Mouse (Mus musculus) hindbrain, embryonic 14.5 days (tissue): ENCODE results near the gene Cd8b1. TPM values are rescaled to one million over a fixed set of nuclear protein-coding genes. Genes with fewer than 3 reads are reported as not detected.

Experiments used
- ATAC-seq: fragments of 200-750 bp; cut with Nextera tagmentation; 2 replicates; pipeline ENCODE4 v1.8.0; 2017; ENCODE audit warnings: moderate number of reproducible peaks, mild to moderate bottlenecking, moderate TSS enrichment, moderate library complexity; ENCODE audit not compliant: low FRiP score
- DNase-seq: peaks from one replicate; pipeline ENCODE4 v3.0.0-alpha.2; 2015; ENCODE audit warnings: low spot score
- H3K27ac ChIP-seq: fragments of 300-500 bp; sonication (generic); 2 replicates; pipeline ENCODE4 v1.5.1; 2014; ENCODE audit warnings: mild to moderate bottlenecking, moderate library complexity
- H3K27me3 ChIP-seq: fragments of 300-500 bp; sonication (generic); 2 replicates; pipeline ENCODE4 v1.6.1; 2014; ENCODE audit warnings: mild to moderate bottlenecking, low read length, mixed read lengths; ENCODE audit not compliant: control insufficient read depth, insufficient read depth
- H3K36me3 ChIP-seq: fragments of 300-500 bp; sonication (generic); replicated peaks from 2 replicates; pipeline ENCODE4 v1.6.1; 2014; ENCODE audit not compliant: control insufficient read depth, insufficient read depth
- H3K4me1 ChIP-seq: fragments of 300-500 bp; sonication (generic); replicated peaks from 2 replicates; pipeline ENCODE4 v1.6.1; 2014; ENCODE audit warnings: antibody characterized with exemption, low read length, mixed read lengths; ENCODE audit not compliant: control insufficient read depth, insufficient read depth
- H3K4me2 ChIP-seq: fragments of 300-500 bp; sonication (generic); replicated peaks from 2 replicates; pipeline ENCODE4 v1.6.1; 2014; ENCODE audit warnings: mild to moderate bottlenecking, moderate library complexity
- H3K4me3 ChIP-seq: fragments of 300-500 bp; sonication (generic); replicated peaks from 2 replicates; pipeline ENCODE4 v1.5.1; 2014; ENCODE audit warnings: mild to moderate bottlenecking, low read length
- H3K9ac ChIP-seq: fragments of 300-500 bp; sonication (generic); 2 replicates; pipeline ENCODE4 v1.6.1; 2014
- H3K9me3 ChIP-seq: fragments of 300-500 bp; sonication (generic); 2 replicates; pipeline ENCODE4 v1.6.1; 2016; ENCODE audit warnings: low read length; ENCODE audit not compliant: control insufficient read depth
- WGBS: fragments of 180-500 bp; shearing (Covaris S2); extraction: QIAGEN DNeasy Blood & Tissue Kit; methylation state at CpG from one replicate; pipeline ENCODE4 v1.1.7; 2014; 5-methylcytosine and 5-hydroxymethylcytosine counted together
- polyA plus RNA-seq: library from polyadenylated mRNA; unstranded; fragments of >200 nt; fragmentation: Nextera tagmentation; extraction: Ambion mirVana; gene quantifications from 2 replicates; pipeline ENCODE4 v1.2.1, GENCODE M21; 2014

The Cd8b1 gene
- polyA plus RNA-seq, 1 experiment from 2014 or later = not detected

- H3K4me2 ChIP-seq = no peak overlapping the region
- no peaks in the 10 kb centered on the region for H3K9me3 ChIP-seq
- ATAC-seq (no peak), DNase-seq (no peak)
- H3K27me3 ChIP-seq = no peaks in the 10 kb centered on the region
- WGBS = 90% methylated on average over 3 of the region's 3 CpGs
- H3K9ac ChIP-seq = no peak overlapping the region
- H3K4me3 ChIP-seq = no peak overlapping the region
- no peaks in the 10 kb centered on the region for H3K36me3 ChIP-seq
- no peak overlapping the region for H3K27ac ChIP-seq
- no peaks in the 10 kb centered on the region for H3K4me1 ChIP-seq
These were observed 16.4 kb downstream of the Cd8b1 start for GRCm38 (mm10) chr6:71338941-71339340.

GRCm38 (mm10) chr6:71339351-71339750, 16.8 kb downstream of the Cd8b1 start:
- H3K27me3 ChIP-seq = no peaks in the 10 kb centered on the region
- WGBS = 87% methylated on average over 4 of the region's 4 CpGs
- no peaks in the 10 kb centered on the region for H3K36me3 ChIP-seq
- no peak overlapping the region for H3K27ac ChIP-seq
- H3K9ac ChIP-seq = no peak overlapping the region
- no peak overlapping the region for H3K4me3 ChIP-seq
- DNase-seq = no peak
- H3K4me2 ChIP-seq = no peak overlapping the region
- no peaks in the 10 kb centered on the region for H3K4me1 ChIP-seq
- no peak for ATAC-seq
- no peaks in the 10 kb centered on the region for H3K9me3 ChIP-seq

- H3K9ac ChIP-seq = no peak overlapping the region
- H3K27ac ChIP-seq = no peak overlapping the region
- WGBS = 88% methylated on average over 9 of the region's 9 CpGs
- no peaks in the 10 kb centered on the region for H3K4me1 ChIP-seq
- H3K4me3 ChIP-seq = no peak overlapping the region
- no peak for ATAC-seq
- H3K9me3 ChIP-seq = no peaks in the 10 kb centered on the region
- H3K27me3 ChIP-seq = no peaks in the 10 kb centered on the region
- no peak for DNase-seq
- H3K4me2 ChIP-seq = no peak overlapping the region
- H3K36me3 ChIP-seq = no peaks in the 10 kb centered on the region
These were observed 18.6 kb downstream of the Cd8b1 start for GRCm38 (mm10) chr6:71341179-71341578.

GRCm38 (mm10) chr6:71348006-71348405, 25.4 kb downstream of the Cd8b1 start:
- Histone ChIP-seq H3K9ac (no peak overlapping the region), H3K27me3 (no peaks in the 10 kb centered on the region), H3K4me2 (no peak overlapping the region), H3K4me3 (no peak overlapping the region), H3K4me1 (no peaks in the 10 kb centered on the region), H3K27ac (no peak overlapping the region), H3K9me3 (0 out of 2 replicates have a peak, but pooled peaks cover 5% of the 10 kb centered on the region), H3K36me3 (no peaks in the 10 kb centered on the region)
- ATAC-seq = no peak
- DNase-seq = no peak
- 98% methylated on average over 9 of the region's 9 CpGs for WGBS

GRCm38 (mm10) chr6:71351201-71351600, 28.6 kb downstream of the Cd8b1 start:
- no peak overlapping the region for H3K4me2 ChIP-seq
- H3K27me3 ChIP-seq = no peaks in the 10 kb centered on the region
- no peak overlapping the region for H3K9ac ChIP-seq
- 0 out of 2 replicates have a peak, but pooled peaks cover 5% of the 10 kb centered on the region for H3K9me3 ChIP-seq
- DNase-seq (no peak), ATAC-seq (no peak)
- no peak overlapping the region for H3K27ac ChIP-seq
- no peak overlapping the region for H3K4me3 ChIP-seq
- H3K36me3 ChIP-seq = no peaks in the 10 kb centered on the region
- H3K4me1 ChIP-seq = no peaks in the 10 kb centered on the region
- 96% methylated on average over 3 of the region's 3 CpGs for WGBS

- Histone ChIP-seq H3K4me3 (no peak overlapping the region), H3K36me3 (no peaks in the 10 kb centered on the region), H3K27me3 (no peaks in the 10 kb centered on the region), H3K4me2 (no peak overlapping the region), H3K9me3 (0 out of 2 replicates have a peak, but pooled peaks cover 5% of the 10 kb centered on the region), H3K4me1 (no peaks in the 10 kb centered on the region), H3K9ac (no peak overlapping the region), H3K27ac (no peak overlapping the region)
- 95% methylated on average over 6 of the region's 6 CpGs for WGBS
- DNase-seq (no peak), ATAC-seq (no peak)
These were observed 29.6 kb downstream of the Cd8b1 start for GRCm38 (mm10) chr6:71352201-71352600.

GRCm38 (mm10) chr6:71352866-71353427, 30.4 kb downstream of the Cd8b1 start:
- Histone ChIP-seq H3K27me3 (no peaks in the 10 kb centered on the region), H3K27ac (no peak overlapping the region), H3K4me1 (no peaks in the 10 kb centered on the region), H3K4me2 (no peak overlapping the region), H3K4me3 (no peak overlapping the region), H3K9me3 (0 out of 2 replicates have a peak, but pooled peaks cover 1% of the 10 kb centered on the region), H3K9ac (no peak overlapping the region), H3K36me3 (no peaks in the 10 kb centered on the region)
- WGBS = 88% methylated on average over 10 of the region's 10 CpGs
- DNase-seq = no peak
- no peak for ATAC-seq

GRCm38 (mm10) chr6:71353722-71354121, 31.1 kb downstream of the Cd8b1 start:
- H3K4me1 ChIP-seq = no peaks in the 10 kb centered on the region
- no peaks in the 10 kb centered on the region for H3K9me3 ChIP-seq
- H3K27me3 ChIP-seq = no peaks in the 10 kb centered on the region
- H3K4me2 ChIP-seq = no peak overlapping the region
- H3K4me3 ChIP-seq = no peak overlapping the region
- 82% methylated on average over 2 of the region's 2 CpGs for WGBS
- no peak for DNase-seq
- ATAC-seq = no peak
- H3K36me3 ChIP-seq = no peaks in the 10 kb centered on the region
- H3K9ac ChIP-seq = no peak overlapping the region
- H3K27ac ChIP-seq = no peak overlapping the region

- H3K27ac ChIP-seq = no peak overlapping the region
- H3K9me3 ChIP-seq = no peaks in the 10 kb centered on the region
- H3K4me1 ChIP-seq = no peaks in the 10 kb centered on the region
- no peak for ATAC-seq
- H3K36me3 ChIP-seq = no peaks in the 10 kb centered on the region
- no peak overlapping the region for H3K4me2 ChIP-seq
- H3K9ac ChIP-seq = no peak overlapping the region
- no peak overlapping the region for H3K4me3 ChIP-seq
- DNase-seq = no peak
- 93% methylated on average over 7 of the region's 7 CpGs for WGBS
- no peaks in the 10 kb centered on the region for H3K27me3 ChIP-seq
These were observed 34.9 kb downstream of the Cd8b1 start for GRCm38 (mm10) chr6:71357493-71357892.

- Histone ChIP-seq H3K9ac (no peak overlapping the region), H3K9me3 (no peaks in the 10 kb centered on the region), H3K4me2 (no peak overlapping the region), H3K27ac (no peak overlapping the region), H3K4me1 (no peaks in the 10 kb centered on the region), H3K4me3 (no peak overlapping the region), H3K36me3 (no peaks in the 10 kb centered on the region), H3K27me3 (no peaks in the 10 kb centered on the region)
- WGBS = 83% methylated on average over 4 of the region's 4 CpGs
- ATAC-seq (no peak), DNase-seq (no peak)
These were observed 37.6 kb downstream of the Cd8b1 start for GRCm38 (mm10) chr6:71360221-71360620.
